ENCODE assay signal across 8 mouse cellular contexts in the genomic region with DNA sequence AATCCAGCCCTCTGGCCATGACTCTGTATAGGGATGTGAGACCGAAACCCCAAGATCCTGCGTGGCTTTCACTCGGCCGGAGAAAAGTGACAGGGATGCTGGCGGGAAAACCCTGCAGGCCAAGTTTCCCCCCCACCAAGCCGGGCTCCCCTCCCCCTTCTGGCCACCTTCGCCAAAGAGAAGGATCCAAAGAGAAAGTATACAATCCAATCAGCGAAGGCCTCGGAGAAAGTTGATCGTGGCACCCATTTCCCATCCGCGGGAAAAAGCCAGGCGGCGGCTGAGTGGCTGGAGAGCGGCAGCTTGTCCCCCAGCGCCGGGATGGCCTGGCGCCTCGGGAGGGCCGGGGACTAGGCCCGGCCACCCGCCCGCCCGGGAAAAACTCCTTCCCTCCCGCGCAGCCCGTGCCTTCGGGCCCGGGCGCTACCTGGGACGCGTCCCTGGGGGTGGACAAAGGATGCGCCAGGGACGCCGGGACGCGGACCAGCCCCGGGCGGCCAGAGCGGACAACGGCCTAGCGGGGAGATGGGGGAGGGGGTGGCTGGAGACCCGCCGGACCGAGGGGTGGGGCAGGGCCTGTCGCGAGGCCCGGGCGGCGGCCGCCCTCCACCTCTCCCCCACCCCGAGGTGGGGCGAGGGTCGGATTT. TPM values are rescaled to one million over a fixed set of nuclear protein-coding genes. Genes with fewer than 3 reads are reported as not detected.
DNase-seq lines count a peak whose midpoint lies in the region; TF ChIP-seq lines count a peak whose summit lies in the region.

No protein-coding gene starts in this region.

- intact Hi-C loops in heart, postnatal 14 days (cut with DNase I): loop anchor here (10.0 kb wide), 1 partner anchor 1094 kb away; the partner anchor contains the start of gene Mdm1

- peaks cover 54% of the 10 kb centered on the region for H3K4me1 ChIP-seq in E14TG2a.4 (replicated peaks; ENCODE audit: low read depth, low read length)
- no peaks in the 10 kb centered on the region for H3K4me1 ChIP-seq in embryonic fibroblast, embryonic 13.5 days (ENCODE audit: control insufficient read depth, insufficient read depth, low read length)

- DNase-seq in adrenal gland, postnatal 4 days (ENCODE audit: low spot score in 2 of 2): peak; percentile 17 to 31
- DNase-seq in heart, postnatal 14 days: peak; percentile 59 to 63
- peak; percentile 18 for DNase-seq in layer of hippocampus, adult 9-11 months
- peak; percentile 44 for DNase-seq in lung, postnatal 14 days
- DNase-seq in ovary, postnatal 36 days (ENCODE audit: low spot score): peak; percentile 63
- peak; percentile 24 to 57 for DNase-seq in urinary bladder, adult 18-20 months (ENCODE audit: low spot score in 2 of 2)

- no peak for TF ChIP-seq CTCF in E14TG2a.4 (conservative IDR thresholded peaks at IDR 0.05; ENCODE audit: low read length)
- no peak for TF ChIP-seq CTCF in embryonic fibroblast, embryonic 13.5 days (IDR thresholded peaks at IDR 0.05; ENCODE audit: borderline replicate concordance, insufficient read depth, low read length)

- no peaks in the 10 kb centered on the region for H3K27me3 ChIP-seq in E14TG2a.4 (ENCODE audit: insufficient read depth, low read length)

- peak overlapping the region; percentile 95 for H3K4me3 ChIP-seq in E14TG2a.4 (replicated peaks; ENCODE audit: low read length)
- H3K4me3 ChIP-seq in embryonic fibroblast, embryonic 13.5 days (ENCODE audit: insufficient read depth, low read length): peak overlapping the region; percentile 79

- TF ChIP-seq POLR2A in embryonic fibroblast, embryonic 13.5 days (IDR thresholded peaks at IDR 0.05; ENCODE audit: low read depth, low read length): no peak

- H3K9me3 ChIP-seq in E14TG2a.4 (ENCODE audit: low read length): peaks cover 9% of the 10 kb centered on the region

- peaks cover 39% of the 10 kb centered on the region for H3K36me3 ChIP-seq in E14TG2a.4 (ENCODE audit: insufficient read depth, low read length)

- peak overlapping the region; percentile 88 for H3K27ac ChIP-seq in embryonic fibroblast, embryonic 13.5 days (ENCODE audit: insufficient read depth, low read length)

RNA-seq across cellular contexts. Expression of gene Cand1, which starts 0.7 kb away (rescaled TPM):
- 100 to 1,000 TPM; 115 TPM for total RNA-seq in adrenal gland, postnatal 4 days (2021)
- 160 and 162 TPM in 2 replicates for polyA plus RNA-seq in embryonic fibroblast, embryonic 13.5 days (2011; ENCODE audit: insufficient read length, low read depth, missing spikeins)
- total RNA-seq in heart, postnatal 14 days (2021): 10 to 100 TPM; 42.6 to 53.8 TPM

Comparison
In these comparisons a context has a peak if more than half of its experiments do, and no peak if none do; other contexts are left out.
1. Peak in every context shown above with its lines: DNase-seq, H3K4me3 ChIP-seq and H3K27ac ChIP-seq.